Mouse (Mus musculus): ENCODE results near the gene Adipor2. TPM values are rescaled to one million over a fixed set of nuclear protein-coding genes. Genes with fewer than 3 reads are reported as not detected.

Adipor2 gene
- polyA plus RNA-seq, 1 experiment, result 135 TPM

- DNase-seq (ENCODE audit: low read depth), result no peak
Observed at GRCm38 (mm10) chr6:119420357-119420756, 2.9 kb upstream of the Adipor2 start.

GRCm38 (mm10) chr6:119419412-119419811 lies 1.9 kb upstream of the Adipor2 start:
- DNase-seq (ENCODE audit: low read depth), result no peak

GRCm38 (mm10) chr6:119418392-119419251 lies 1.1 kb upstream of the Adipor2 start:
- DNase-seq (ENCODE audit: low read depth), result no peak

- DNase-seq (ENCODE audit: low read depth), result no peak
Observed at GRCm38 (mm10) chr6:119417821-119418220, 317 bp upstream of the Adipor2 start.

- no peak for DNase-seq (ENCODE audit: low read depth)
Observed at GRCm38 (mm10) chr6:119416643-119417042, 861 bp downstream of the Adipor2 start.

GRCm38 (mm10) chr6:119414262-119415043 lies 3.1 kb downstream of the Adipor2 start:
- no peak for DNase-seq (ENCODE audit: low read depth)

GRCm38 (mm10) chr6:119412588-119412987 lies 4.9 kb downstream of the Adipor2 start:
- DNase-seq (ENCODE audit: low read depth), result no peak

- no peak for DNase-seq (ENCODE audit: low read depth)
Observed at GRCm38 (mm10) chr6:119411511-119411910, 6.0 kb downstream of the Adipor2 start.

GRCm38 (mm10) chr6:119409766-119410165 lies 7.7 kb downstream of the Adipor2 start:
- DNase-seq (ENCODE audit: low read depth), result no peak

GRCm38 (mm10) chr6:119408582-119408981 lies 8.9 kb downstream of the Adipor2 start:
- no peak for DNase-seq (ENCODE audit: low read depth)

GRCm38 (mm10) chr6:119407818-119408217 lies 9.7 kb downstream of the Adipor2 start:
- no peak for DNase-seq (ENCODE audit: low read depth)

GRCm38 (mm10) chr6:119406528-119406927 lies 11.0 kb downstream of the Adipor2 start:
- no peak for DNase-seq (ENCODE audit: low read depth)

GRCm38 (mm10) chr6:119405310-119405709 lies 12.2 kb downstream of the Adipor2 start:
- no peak for DNase-seq (ENCODE audit: low read depth)

GRCm38 (mm10) chr6:119404854-119405253 lies 12.7 kb downstream of the Adipor2 start:
- no peak for DNase-seq (ENCODE audit: low read depth)

- DNase-seq (ENCODE audit: low read depth), result no peak
Observed at GRCm38 (mm10) chr6:119402976-119403375, 14.5 kb downstream of the Adipor2 start.

GRCm38 (mm10) chr6:119401545-119402304 lies 15.8 kb downstream of the Adipor2 start:
- DNase-seq (ENCODE audit: low read depth), result no peak

GRCm38 (mm10) chr6:119400649-119401048 lies 16.9 kb downstream of the Adipor2 start:
- no peak for DNase-seq (ENCODE audit: low read depth)

- no peak for DNase-seq (ENCODE audit: low read depth)
Observed at GRCm38 (mm10) chr6:119399371-119399770, 18.1 kb downstream of the Adipor2 start.

- no peak for DNase-seq (ENCODE audit: low read depth)
Observed at GRCm38 (mm10) chr6:119396309-119396634, 21.2 kb downstream of the Adipor2 start.

- no peak for DNase-seq (ENCODE audit: low read depth)
Observed at GRCm38 (mm10) chr6:119395421-119396308, 21.8 kb downstream of the Adipor2 start.

GRCm38 (mm10) chr6:119392836-119393235 lies 24.7 kb downstream of the Adipor2 start:
- DNase-seq (ENCODE audit: low read depth), result no peak

All from gonadal fat pad, adult 2 months (tissue).